ENCODE assay signal across 1 mouse cellular context in the genomic region with DNA sequence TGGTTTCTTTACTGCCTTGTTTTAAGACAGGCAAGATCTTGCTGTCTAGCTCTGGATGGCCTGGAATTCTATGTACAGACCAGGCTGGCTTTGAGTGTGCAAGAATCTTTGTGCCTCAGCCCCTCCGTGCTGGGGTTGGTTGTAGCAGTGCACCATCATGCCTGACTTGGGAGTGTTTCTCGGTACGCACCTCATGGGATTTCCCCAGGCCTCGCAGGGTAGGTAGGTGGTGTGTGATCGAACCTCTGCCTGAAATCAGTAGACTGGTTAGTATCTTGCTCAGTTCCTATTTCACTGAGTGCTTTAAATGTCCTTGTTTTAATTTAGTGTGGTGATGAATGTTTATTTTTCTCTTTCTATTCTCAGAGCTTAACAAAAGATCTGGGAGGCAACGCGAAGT.
TF ChIP-seq lines count a peak whose summit lies in the region.

No protein-coding gene starts in this region.

TF ChIP-seq in CH12.LX, 34 proteins besides CTCF, POLR2A, EP300 and RAD21:
- 0 out of 2 replicates have a peak, but pooled peaks have one; percentile 64 for TF ChIP-seq UBTF (IDR thresholded peaks at IDR 0.05; ENCODE audit: low read depth, low read length)
- no peak for TF ChIP-seq JUND (conservative IDR thresholded peaks at IDR 0.05; ENCODE audit: low read depth, low read length)
- peak; percentile 58 for TF ChIP-seq IRF4 (IDR thresholded peaks at IDR 0.05; ENCODE audit: low read depth, low read length)
- TF ChIP-seq ETS1 (conservative IDR thresholded peaks at IDR 0.05; ENCODE audit: low read depth, low read length): no peak
